Mouse (Mus musculus) brain, embryonic 14.5 days (tissue): ENCODE measurements at regions not wholly inside any gene's neighbourhood (a gene's known extent, or its start where the extent isn't known, plus 50 kb on each side); places are given as distances from the start of the nearest gene placed in this dataset.

ENCODE experiments used
- DNase-seq: peaks from one replicate; pipeline ENCODE4 v3.0.0-alpha.2; 2011; ENCODE audit warnings: low read depth
- CTCF ChIP-seq: fragments of 200-500 bp; IDR thresholded peaks from 2 replicates; pipeline ENCODE4 v1.5.1; 2012; ENCODE audit warnings: inconsistent platforms, mild to moderate bottlenecking, moderate library complexity, borderline replicate concordance; ENCODE audit not compliant: insufficient read depth, insufficient read length; ENCODE audit errors: extremely low read depth
- POLR2A ChIP-seq: fragments of 200-500 bp; IDR thresholded peaks from 2 replicates; pipeline ENCODE4 v1.6.1; 2012; ENCODE audit warnings: mild to moderate bottlenecking, inconsistent platforms, borderline replicate concordance; ENCODE audit not compliant: poor library complexity, insufficient read depth, insufficient read length, severe bottlenecking; ENCODE audit errors: extremely low read depth

- TF ChIP-seq POLR2A = no peak
- no peak; the same call in 1 of the 2 replicates for TF ChIP-seq CTCF
- DNase-seq = peak; percentile 49
Observed at GRCm38 (mm10) chrX:109354633-109355032, 158.1 kb downstream of the Gm6377 start.

GRCm38 (mm10) chrX:109392908-109393307 lies 196.4 kb downstream of the Gm6377 start:
- peak; percentile 18 for DNase-seq
- TF ChIP-seq POLR2A = no peak
- no peak for TF ChIP-seq CTCF

GRCm38 (mm10) chrX:109442932-109443331 lies 246.4 kb downstream of the Gm6377 start:
- no peak for DNase-seq
- no peak for TF ChIP-seq CTCF
- no peak for TF ChIP-seq POLR2A
